Mouse (Mus musculus): ENCODE data around the gene Inpp5k.
A peak's percentile ranks its signal among the peaks of the same experiment; 100 is the strongest.
"Not testable (repeated sequence)": the region's sequence is repeated elsewhere in the genome, so short reads cannot be mapped to it uniquely, and the experiment has no call there.

Inpp5k gene

GRCm38 (mm10) chr11:75678747-75679438, 48.1 kb downstream of the Inpp5k start, which contains the start of gene Crk:
Gene Crk (plus strand): TSS chr11:75679259.
- DNase-seq (ENCODE audit: low spot score), result peak; percentile 98

DNA sequence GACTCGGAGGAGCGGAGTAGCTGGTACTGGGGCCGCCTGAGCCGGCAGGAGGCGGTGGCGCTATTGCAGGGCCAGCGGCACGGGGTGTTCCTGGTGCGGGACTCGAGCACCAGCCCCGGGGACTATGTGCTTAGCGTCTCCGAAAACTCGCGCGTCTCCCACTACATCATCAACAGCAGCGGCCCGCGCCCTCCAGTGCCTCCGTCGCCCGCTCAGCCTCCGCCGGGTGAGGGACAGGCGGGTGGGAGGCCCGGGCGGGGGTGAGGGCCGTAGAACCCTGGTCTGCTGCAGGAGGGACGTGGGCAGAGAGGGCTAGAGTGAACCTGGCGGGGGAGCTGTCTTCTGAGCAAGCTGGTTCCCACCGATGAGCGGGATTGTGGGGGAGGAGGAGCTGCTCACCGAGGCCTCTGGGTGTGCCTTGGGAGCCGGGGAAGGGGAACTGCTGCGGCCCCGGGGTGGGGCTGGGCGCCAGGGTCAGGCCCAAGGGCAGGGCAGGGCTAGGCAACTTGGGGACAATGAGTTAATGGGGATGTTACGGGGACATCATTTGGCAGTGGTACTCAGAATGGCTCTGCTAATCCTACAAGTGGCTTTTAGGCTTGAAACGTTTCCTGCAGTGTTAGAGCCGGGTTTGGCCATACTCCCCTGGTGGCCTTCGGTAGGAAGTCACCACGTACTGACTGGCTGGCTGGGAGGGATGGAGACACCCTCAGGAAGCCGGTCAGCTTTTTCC, 48.8 kb downstream of the Inpp5k start:
- DNase-seq (ENCODE audit: low spot score), result peak; percentile 78

DNA sequence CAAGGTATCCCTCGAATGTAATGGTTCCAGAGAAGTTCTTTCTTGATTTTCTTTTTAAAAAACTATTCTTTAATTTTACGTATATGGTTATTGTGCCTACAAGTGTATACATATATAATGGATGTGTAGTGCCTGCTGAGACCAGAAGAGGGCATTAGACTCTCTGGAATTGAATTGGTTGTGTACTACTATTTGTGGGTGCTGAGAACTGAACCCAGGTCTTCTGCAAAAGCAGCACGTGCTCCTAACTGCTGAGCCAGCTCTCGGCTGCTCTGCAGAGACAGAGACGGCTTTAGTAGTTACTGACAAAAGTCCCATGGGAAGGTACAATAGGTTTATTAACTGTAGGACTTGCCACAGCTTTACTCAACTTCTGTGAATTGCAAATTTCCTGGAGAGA, 53.7 kb downstream of the Inpp5k start:
- no peak for DNase-seq (ENCODE audit: low spot score)

DNA sequence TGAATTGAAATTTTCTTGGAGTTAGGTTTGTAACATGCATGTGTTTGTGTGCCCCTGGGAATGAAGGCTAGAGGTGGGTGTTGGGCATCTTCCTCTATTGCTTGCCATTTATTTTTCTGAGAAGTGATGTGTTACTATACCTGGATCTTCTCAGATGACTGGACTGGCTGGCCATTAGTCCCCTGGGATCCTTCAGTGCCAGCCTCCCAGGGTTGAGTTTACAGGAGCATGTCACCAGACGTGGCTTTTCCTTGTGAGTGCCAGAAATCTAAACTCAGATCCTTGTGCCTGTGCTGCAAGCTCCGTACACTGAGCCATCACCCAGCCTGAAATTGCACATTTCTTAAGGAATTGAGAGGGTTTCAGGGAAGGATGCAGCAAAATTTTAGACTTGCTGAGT, 54.2 kb downstream of the Inpp5k start:
- DNase-seq (ENCODE audit: low spot score), result no peak

DNA sequence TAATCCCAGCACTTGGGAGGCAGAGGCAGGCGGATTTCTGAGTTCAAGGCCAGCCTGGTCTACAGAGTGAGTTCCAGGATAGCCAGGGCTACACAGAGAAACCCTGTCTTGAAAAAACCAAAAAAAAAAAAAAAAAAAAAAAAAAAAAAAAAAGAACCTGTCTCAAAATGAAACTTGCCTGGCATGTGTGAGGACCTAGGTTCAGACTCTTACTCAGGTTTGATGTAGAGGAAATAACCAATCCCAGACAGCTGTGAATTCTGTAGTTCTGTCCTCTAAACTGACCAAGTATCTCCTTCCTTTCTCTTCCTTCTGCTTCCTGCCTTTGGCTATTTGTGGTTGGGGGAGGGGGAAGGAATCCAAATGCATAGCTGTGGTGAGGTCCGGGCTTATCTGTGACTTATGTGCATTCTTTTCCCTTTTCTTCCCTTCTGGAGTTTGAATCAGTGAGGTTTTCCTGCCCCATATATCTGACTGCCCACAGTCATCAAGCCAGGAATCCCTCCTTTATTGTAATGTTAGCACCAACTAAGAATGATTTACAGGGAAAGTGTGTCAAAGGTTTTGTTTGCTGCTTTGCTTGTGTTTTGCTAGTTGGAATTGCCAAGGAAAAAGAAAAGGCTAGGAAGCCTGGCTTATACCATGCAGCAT, 56.7 kb downstream of the Inpp5k start:
- no peak for DNase-seq (ENCODE audit: low spot score)

GRCm38 (mm10) chr11:75688132-75688531, 57.3 kb downstream of the Inpp5k start:
- DNase-seq (ENCODE audit: low spot score), result no peak

- no peak for DNase-seq (ENCODE audit: low spot score)
These were observed 59.2 kb downstream of the Inpp5k start for GRCm38 (mm10) chr11:75689977-75690376.

GRCm38 (mm10) chr11:75691047-75691446, 60.3 kb downstream of the Inpp5k start:
- no peak for DNase-seq (ENCODE audit: low spot score)

GRCm38 (mm10) chr11:75693570-75693969, 62.8 kb downstream of the Inpp5k start:
- DNase-seq (ENCODE audit: low spot score), result no peak

DNA sequence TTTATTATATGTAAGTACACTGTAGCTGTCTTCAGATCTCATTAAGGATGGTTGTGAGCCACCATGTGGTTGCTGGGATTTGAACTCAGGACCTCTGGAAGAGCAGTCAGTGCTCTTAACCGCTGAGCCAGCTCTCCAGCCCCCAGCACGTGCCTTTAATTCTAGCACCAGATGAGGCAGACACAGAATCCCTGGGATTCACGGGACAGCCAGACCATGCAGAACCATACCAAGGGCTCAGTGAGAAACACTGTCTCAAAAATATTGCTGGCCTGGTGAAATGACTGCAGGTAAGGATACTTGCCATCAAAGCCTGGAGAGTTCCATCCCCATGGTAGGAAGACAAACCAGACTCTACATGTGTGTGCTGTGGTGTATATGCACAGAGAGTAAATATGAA, 66.7 kb downstream of the Inpp5k start:
- DNase-seq (ENCODE audit: low spot score), result not testable (repeated sequence)
